Mouse (Mus musculus) embryonic facial prominence, embryonic 11.5 days (tissue): ENCODE data around the gene Gm17087. TPM values are rescaled to one million over a fixed set of nuclear protein-coding genes. Genes with fewer than 3 reads are reported as not detected.
A peak's percentile ranks its signal among the peaks of the same experiment; 100 is the strongest.

ENCODE experiments used
- ATAC-seq: fragments of 200-750 bp; cut with Nextera tagmentation; replicated peaks from 2 replicates; pipeline ENCODE4 v1.8.0; 2017; ENCODE audit warnings: low read depth; ENCODE audit not compliant: insufficient number of reproducible peaks, low FRiP score, low TSS enrichment
- DNase-seq: peaks from one replicate; pipeline ENCODE4 v3.0.0-alpha.2; 2015; ENCODE audit warnings: low spot score
- H3K27ac ChIP-seq: fragments of 300-500 bp; sonication (generic); replicated peaks from 2 replicates; pipeline ENCODE4 v1.5.1; 2014; ENCODE audit warnings: mild to moderate bottlenecking, low read depth, low read length, control low read depth
- H3K27me3 ChIP-seq: fragments of 300-500 bp; sonication (generic); 2 replicates; pipeline ENCODE4 v1.6.1; 2014; ENCODE audit warnings: mild to moderate bottlenecking, low read length, moderate library complexity, mixed read lengths; ENCODE audit not compliant: control insufficient read depth, insufficient read depth
- H3K36me3 ChIP-seq: fragments of 300-500 bp; sonication (generic); replicated peaks from 2 replicates; pipeline ENCODE4 v1.6.1; 2014; ENCODE audit warnings: low read depth, mild to moderate bottlenecking, low read length, moderate library complexity, mixed read lengths; ENCODE audit not compliant: control insufficient read depth, insufficient read depth
- H3K4me1 ChIP-seq: fragments of 300-500 bp; sonication (generic); 2 replicates; pipeline ENCODE4 v1.6.1; 2014; ENCODE audit warnings: low read length, mixed read lengths; ENCODE audit not compliant: control insufficient read depth, insufficient read depth
- H3K4me2 ChIP-seq: fragments of 300-500 bp; sonication (generic); 2 replicates; pipeline ENCODE4 v1.6.1; 2014; ENCODE audit warnings: low read depth, mild to moderate bottlenecking, control low read depth, low read length, moderate library complexity
- H3K4me3 ChIP-seq: fragments of 300-500 bp; sonication (generic); 2 replicates; pipeline ENCODE4 v1.5.1; 2014; ENCODE audit warnings: low read depth, low read length, control low read depth
- H3K9ac ChIP-seq: fragments of 300-500 bp; sonication (generic); replicated peaks from 2 replicates; pipeline ENCODE4 v1.6.1; 2014; ENCODE audit warnings: mild to moderate bottlenecking, control low read depth, low read length
- H3K9me3 ChIP-seq: fragments of 300-500 bp; sonication (generic); replicated peaks from 2 replicates; pipeline ENCODE4 v1.6.1; 2016; ENCODE audit warnings: mild to moderate bottlenecking, low read length, inconsistent platforms, mixed read lengths; ENCODE audit not compliant: control insufficient read depth
- WGBS: fragments of 180-500 bp; shearing (Covaris S2); extraction: QIAGEN DNeasy Blood & Tissue Kit; methylation state at CpG from one replicate; pipeline ENCODE4 v1.1.7; 2014; 5-methylcytosine and 5-hydroxymethylcytosine counted together
- polyA plus RNA-seq: library from polyadenylated mRNA; unstranded; fragments of >200 nt; fragmentation: Nextera tagmentation; extraction: Ambion mirVana; gene quantifications from 2 replicates; pipeline ENCODE4 v1.2.1, GENCODE M21; 2014

Gene Gm17087
- polyA plus RNA-seq, 1 experiment from 2014 or later = not detected

DNA sequence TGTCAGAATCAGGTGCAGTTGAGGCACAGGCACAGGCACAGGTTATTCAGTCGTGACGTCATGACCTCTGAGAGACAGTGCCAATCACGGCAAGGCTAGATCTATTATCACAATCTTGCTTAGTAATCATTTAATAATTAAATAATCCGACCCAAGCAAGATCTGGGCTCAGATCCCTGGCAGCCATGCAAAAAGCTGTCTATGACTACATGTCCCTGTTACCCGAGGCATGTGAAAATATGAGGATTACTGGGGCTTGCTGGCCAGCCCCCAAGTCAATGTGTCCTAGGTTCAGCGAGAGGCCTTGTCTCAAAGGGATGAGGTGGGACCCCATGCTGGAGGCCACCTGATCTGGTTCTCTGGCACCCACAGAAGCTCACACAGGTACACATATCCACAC lies 30.2 kb downstream of the Gm17087 start:
- Histone ChIP-seq H3K4me3 (no peak overlapping the region), H3K9me3 (no peaks in the 10 kb centered on the region), H3K9ac (no peak overlapping the region), H3K4me2 (no peak overlapping the region), H3K36me3 (no peaks in the 10 kb centered on the region), H3K27me3 (no peaks in the 10 kb centered on the region), H3K4me1 (no peaks in the 10 kb centered on the region), H3K27ac (no peak overlapping the region)
- ATAC-seq = no peak
- no peak for DNase-seq
- WGBS = 69% methylated on average over 6 of the region's 6 CpGs

DNA sequence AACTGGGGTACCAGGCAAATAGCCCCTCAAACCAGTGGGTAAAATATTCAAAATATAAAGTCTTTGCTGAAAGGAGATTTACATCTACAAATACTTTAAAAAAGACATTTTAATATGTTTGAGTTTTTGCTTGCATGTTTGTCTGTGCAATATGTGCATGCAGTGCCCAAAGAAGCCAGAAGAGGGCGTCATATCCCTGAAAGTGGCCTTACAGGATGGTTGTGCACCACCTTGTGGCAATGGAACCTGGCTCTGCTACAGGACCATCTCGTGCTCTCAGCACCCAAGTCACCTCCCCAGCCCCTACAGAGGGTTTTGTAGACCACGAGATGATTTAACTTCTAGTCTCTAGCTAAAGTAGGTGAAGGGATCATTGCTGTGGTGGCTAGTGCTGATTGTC lies 32.9 kb downstream of the Gm17087 start:
- Histone ChIP-seq H3K27ac (no peak overlapping the region), H3K36me3 (no peaks in the 10 kb centered on the region), H3K4me1 (no peaks in the 10 kb centered on the region), H3K9ac (no peak overlapping the region), H3K4me2 (no peak overlapping the region), H3K27me3 (no peaks in the 10 kb centered on the region), H3K4me3 (no peak overlapping the region), H3K9me3 (no peaks in the 10 kb centered on the region)
- no peak for ATAC-seq
- no peak for DNase-seq
- 48% methylated on average over 3 of the region's 3 CpGs for WGBS

GRCm38 (mm10) chr17:8532609-8533008 lies 34.1 kb downstream of the Gm17087 start:
- Histone ChIP-seq H3K27me3 (no peaks in the 10 kb centered on the region), H3K9ac (no peak overlapping the region), H3K4me2 (no peak overlapping the region), H3K4me1 (no peaks in the 10 kb centered on the region), H3K36me3 (no peaks in the 10 kb centered on the region), H3K9me3 (no peaks in the 10 kb centered on the region), H3K4me3 (no peak overlapping the region), H3K27ac (no peak overlapping the region)
- WGBS = 70% methylated on average over 4 of the region's 4 CpGs
- ATAC-seq (no peak), DNase-seq (no peak)

DNA sequence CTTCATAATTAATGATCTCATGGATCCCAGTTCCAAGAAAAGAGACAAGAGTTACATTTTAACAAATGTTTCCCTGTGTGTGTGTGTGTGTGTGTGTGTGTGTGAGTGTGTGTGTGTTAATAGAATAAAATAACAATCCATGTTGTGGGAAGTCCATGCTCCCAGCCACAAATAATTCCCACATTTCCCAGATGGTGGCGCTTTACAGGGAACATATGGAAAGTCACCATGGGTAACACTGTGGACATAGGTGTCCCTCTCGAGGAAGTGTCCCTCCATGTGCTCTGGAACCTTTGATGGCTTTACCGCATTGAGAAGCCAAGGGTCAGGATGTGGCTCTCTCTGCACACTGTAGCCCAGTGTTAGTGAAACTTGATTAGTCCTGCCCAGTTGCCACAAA lies 38.1 kb downstream of the Gm17087 start:
- 72% methylated on average over 3 of the region's 3 CpGs for WGBS
- no peak for ATAC-seq

GRCm38 (mm10) chr17:8526815-8527261 lies 39.9 kb downstream of the Gm17087 start:
- WGBS = 7% methylated on average over 9 of the region's 9 CpGs
- no peak for ATAC-seq
- Histone ChIP-seq H3K27me3 (peaks cover 30% of the 10 kb centered on the region), H3K4me1 (peaks cover 9% of the 10 kb centered on the region), H3K36me3 (no peaks in the 10 kb centered on the region), H3K9me3 (no peaks in the 10 kb centered on the region), H3K9ac (no peak overlapping the region), H3K27ac (no peak overlapping the region), H3K4me2 (no peak overlapping the region), H3K4me3 (no peak overlapping the region)
- no peak for DNase-seq

More for the DNA sequence above, 38.1 kb downstream of the Gm17087 start:
- DNase-seq = no peak
- Histone ChIP-seq H3K27ac (no peak overlapping the region), H3K9ac (no peak overlapping the region), H3K4me1 (peaks cover 9% of the 10 kb centered on the region), H3K27me3 (peaks cover 30% of the 10 kb centered on the region), H3K4me3 (no peak overlapping the region), H3K4me2 (no peak overlapping the region), H3K36me3 (no peaks in the 10 kb centered on the region), H3K9me3 (no peaks in the 10 kb centered on the region)

GRCm38 (mm10) chr17:8525971-8526740 lies 40.6 kb downstream of the Gm17087 start:
- ATAC-seq (no peak), DNase-seq (no peak)
- no peak overlapping the region for H3K27ac ChIP-seq
- peak overlapping the region; percentile 45; the same call in 1 of the 2 replicates for H3K4me3 ChIP-seq
- WGBS = 5% methylated on average over 21 of the region's 21 CpGs
- no peaks in the 10 kb centered on the region for H3K9me3 ChIP-seq
- H3K9ac ChIP-seq = no peak overlapping the region
- no peaks in the 10 kb centered on the region for H3K36me3 ChIP-seq
- H3K27me3 ChIP-seq = peaks cover 30% of the 10 kb centered on the region
- H3K4me1 ChIP-seq = peaks cover 9% of the 10 kb centered on the region
- H3K4me2 ChIP-seq = peak overlapping the region; percentile 90

DNA sequence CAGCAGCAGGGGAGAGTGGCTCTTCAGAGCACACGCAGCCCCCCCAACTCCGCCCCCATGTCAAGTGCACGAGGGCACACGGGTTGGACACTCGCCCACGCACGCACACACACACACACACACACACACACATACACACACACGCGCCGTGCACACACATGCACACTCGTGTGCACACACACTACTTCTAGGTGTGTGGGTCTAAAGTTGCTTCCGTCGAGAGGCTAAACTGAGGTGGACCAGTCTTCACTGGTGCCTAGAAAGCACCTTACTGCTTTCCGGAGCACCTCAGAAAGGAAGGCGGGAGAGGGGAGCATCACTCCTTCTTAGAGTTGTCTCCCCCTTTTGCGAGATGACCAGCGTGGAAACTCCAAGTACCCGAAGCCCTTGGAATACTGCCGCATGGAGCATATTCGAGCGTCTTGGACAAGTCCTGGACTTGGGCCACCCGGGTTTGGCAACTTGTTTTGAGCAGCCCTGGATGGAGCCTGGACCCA lies 41.5 kb downstream of the Gm17087 start, which contains the start of gene Pde10a:
TSS of gene Pde10a (plus strand) at position 148 of the 497 bp plus-strand sequence.
- H3K4me2 ChIP-seq = peak within 1 kb of the TSS; percentile 90
- H3K4me3 ChIP-seq = peak within 1 kb of the TSS; percentile 45
- H3K36me3 ChIP-seq = no peaks in the 10 kb centered on the region
- H3K27ac ChIP-seq = no peak within 1 kb of the TSS
- no peaks in the 10 kb centered on the region for H3K9me3 ChIP-seq
- 4% methylated on average over 22 of the region's 22 CpGs for WGBS
- peak within 1 kb of the TSS; percentile 56 for H3K9ac ChIP-seq
- no peak for DNase-seq
- ATAC-seq = peak; percentile 30
- peaks cover 30% of the 10 kb centered on the region for H3K27me3 ChIP-seq
- peaks cover 9% of the 10 kb centered on the region for H3K4me1 ChIP-seq
